Mouse (Mus musculus): ENCODE results near the gene Med28. TPM values are rescaled to one million over a fixed set of nuclear protein-coding genes. Genes with fewer than 3 reads are reported as not detected.

Gene Med28
- polyA plus RNA-seq, 1 experiment from 2014 or later, result 226 TPM

DNA sequence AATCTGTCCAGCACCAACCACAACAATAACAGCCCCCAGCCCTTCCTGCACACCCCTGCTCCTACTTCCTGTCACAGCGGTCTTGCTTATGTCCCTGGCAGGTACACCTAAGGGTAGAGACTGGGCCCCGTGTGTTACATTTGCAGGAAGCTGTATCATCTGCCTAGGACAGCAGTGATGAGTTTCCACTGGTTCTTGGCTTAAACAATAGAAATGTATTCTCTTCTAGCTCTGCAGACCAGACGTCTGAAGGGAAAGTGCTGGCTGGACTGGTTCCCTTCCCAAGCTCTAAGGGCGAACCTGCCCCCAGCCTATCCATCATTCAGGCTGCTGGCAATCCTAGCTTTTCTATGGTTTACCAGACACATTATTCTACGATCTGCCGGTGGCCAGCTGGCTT lies 44.0 kb downstream of the Med28 start:
- no peak overlapping the region for H3K9ac ChIP-seq
- H3K4me3 ChIP-seq, result no peak overlapping the region
- WGBS, result 29% methylated on average over 6 of the region's 6 CpGs
- H3K4me2 ChIP-seq, result no peak overlapping the region
- H3K27ac ChIP-seq, result no peak overlapping the region
- no peaks in the 10 kb centered on the region for H3K36me3 ChIP-seq
- H3K9me3 ChIP-seq, result no peaks in the 10 kb centered on the region
- ATAC-seq (ENCODE audit: borderline replicate concordance, extremely low read depth, low FRiP score, low TSS enrichment), result no peak
- no peaks in the 10 kb centered on the region for H3K27me3 ChIP-seq
- no peaks in the 10 kb centered on the region for H3K4me1 ChIP-seq

- Histone ChIP-seq H3K36me3 (no peaks in the 10 kb centered on the region), H3K9ac (no peak overlapping the region), H3K4me3 (no peak overlapping the region), H3K4me1 (no peaks in the 10 kb centered on the region), H3K9me3 (no peaks in the 10 kb centered on the region), H3K27ac (no peak overlapping the region), H3K27me3 (no peaks in the 10 kb centered on the region), H3K4me2 (no peak overlapping the region)
- no peak for ATAC-seq (ENCODE audit: borderline replicate concordance, extremely low read depth, low FRiP score, low TSS enrichment)
- WGBS, result 88% methylated on average over 1 of the region's 1 CpGs
These were observed 45.8 kb downstream of the Med28 start for GRCm38 (mm10) chr5:45565829-45566228.

DNA sequence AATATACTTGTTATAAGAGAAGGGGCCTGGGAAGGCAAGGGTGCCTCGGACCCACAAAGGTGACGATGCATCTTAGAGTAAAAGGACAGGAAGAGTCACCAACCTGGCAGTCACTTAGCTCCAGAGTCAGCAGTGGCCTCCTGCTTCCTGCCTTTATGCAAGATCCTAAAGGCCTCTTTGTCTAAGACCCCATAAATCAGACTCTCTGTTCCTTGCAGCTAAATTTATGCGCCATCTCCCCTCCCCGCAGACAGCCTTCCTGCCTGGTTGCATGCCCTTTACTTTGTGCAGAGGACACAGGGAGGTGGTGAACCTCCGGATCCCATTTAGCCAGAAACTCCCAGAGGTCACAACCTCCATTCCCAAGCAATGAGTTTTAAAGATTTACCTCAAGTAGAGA lies 52.8 kb downstream of the Med28 start:
- 54% methylated on average over 5 of the region's 5 CpGs for WGBS
- Histone ChIP-seq H3K4me2 (no peak overlapping the region), H3K36me3 (no peaks in the 10 kb centered on the region), H3K9ac (no peak overlapping the region), H3K27me3 (no peaks in the 10 kb centered on the region), H3K4me3 (no peak overlapping the region), H3K27ac (no peak overlapping the region), H3K4me1 (no peaks in the 10 kb centered on the region), H3K9me3 (no peaks in the 10 kb centered on the region)
- no peak for ATAC-seq (ENCODE audit: borderline replicate concordance, extremely low read depth, low FRiP score, low TSS enrichment)

GRCm38 (mm10) chr5:45576716-45577115 lies 56.7 kb downstream of the Med28 start:
- no peak for ATAC-seq (ENCODE audit: borderline replicate concordance, extremely low read depth, low FRiP score, low TSS enrichment)
- no peaks in the 10 kb centered on the region for H3K4me1 ChIP-seq
- H3K4me3 ChIP-seq, result no peak overlapping the region
- H3K36me3 ChIP-seq, result no peaks in the 10 kb centered on the region
- 43% methylated on average over 3 of the region's 3 CpGs for WGBS
- H3K4me2 ChIP-seq, result no peak overlapping the region
- no peaks in the 10 kb centered on the region for H3K9me3 ChIP-seq
- no peaks in the 10 kb centered on the region for H3K27me3 ChIP-seq
- H3K27ac ChIP-seq, result no peak overlapping the region
- no peak overlapping the region for H3K9ac ChIP-seq

GRCm38 (mm10) chr5:45577376-45577775 lies 57.3 kb downstream of the Med28 start:
- Histone ChIP-seq H3K9me3 (no peaks in the 10 kb centered on the region), H3K4me2 (no peak overlapping the region), H3K27ac (no peak overlapping the region), H3K4me1 (no peaks in the 10 kb centered on the region), H3K4me3 (no peak overlapping the region), H3K27me3 (no peaks in the 10 kb centered on the region), H3K9ac (no peak overlapping the region), H3K36me3 (no peaks in the 10 kb centered on the region)
- WGBS, result 24% methylated on average over 1 of the region's 1 CpGs
- no peak for ATAC-seq (ENCODE audit: borderline replicate concordance, extremely low read depth, low FRiP score, low TSS enrichment)

Other genes with a start within 250 kb of the Med28 start
- 136 TPM in 2 replicates for gene Qdpr, start 70.0 kb upstream of the Med28 start, polyA plus RNA-seq (2015; fragmentation: Nextera tagmentation; extraction: Ambion mirVana)
- gene Clrn2, start 66.5 kb upstream of the Med28 start, polyA plus RNA-seq (2015; fragmentation: Nextera tagmentation; extraction: Ambion mirVana), result not detected in 2 replicates
- 94.9 and 100 TPM in 2 replicates for gene Lap3, start 26.9 kb upstream of the Med28 start, polyA plus RNA-seq (2015; fragmentation: Nextera tagmentation; extraction: Ambion mirVana)
- 0.25 and 0.30 TPM in 2 replicates for gene Fam184b, start 119.4 kb downstream of the Med28 start, polyA plus RNA-seq (2015; fragmentation: Nextera tagmentation; extraction: Ambion mirVana)
- 67.5 and 71.1 TPM in 2 replicates for gene Ncapg, start 149.7 kb downstream of the Med28 start, polyA plus RNA-seq (2015; fragmentation: Nextera tagmentation; extraction: Ambion mirVana)

Data from lung, embryonic 15.5 days (tissue).